Mouse (Mus musculus): Measurements from ENCODE around the gene 1700029J07Rik. TPM values are rescaled to one million over a fixed set of nuclear protein-coding genes. Genes with fewer than 3 reads are reported as not detected.

1700029J07Rik gene
- polyA plus RNA-seq (2014; fragmentation: Nextera tagmentation; extraction: Ambion mirVana): 1.9 and 2.6 TPM in 2 replicates

- no peaks in the 10 kb centered on the region for H3K4me1 ChIP-seq (ENCODE audit: control insufficient read depth, insufficient read depth, low read length)
- H3K9me3 ChIP-seq (replicated peaks; ENCODE audit: control insufficient read depth, low read length): 0 out of 2 replicates have a peak, but pooled peaks cover 2% of the 10 kb centered on the region
- H3K4me3 ChIP-seq (ENCODE audit: low read depth, low read length): peak within 1 kb of the TSS; percentile 54
- H3K4me2 ChIP-seq (ENCODE audit: low read depth, low read length): peak within 1 kb of the TSS; percentile 51
- H3K27me3 ChIP-seq (ENCODE audit: control insufficient read depth, insufficient read depth, low read length): no peaks in the 10 kb centered on the region
- WGBS: 1% methylated on average over 57 of the region's 57 CpGs
- DNase-seq (ENCODE audit: low spot score) (peak; percentile 100), ATAC-seq (replicated peaks; ENCODE audit: insufficient number of reproducible peaks, low FRiP score, low TSS enrichment, low read depth) (peak; percentile 98)
- no peak within 1 kb of the TSS; the same call in 1 of the 2 replicates for H3K27ac ChIP-seq (replicated peaks; ENCODE audit: low read depth, low read length)
- no peaks in the 10 kb centered on the region; the same call in 1 of the 2 replicates for H3K36me3 ChIP-seq (replicated peaks; ENCODE audit: control insufficient read depth, insufficient read depth, low read depth, low read length)
- peak within 1 kb of the TSS; percentile 65 for H3K9ac ChIP-seq (replicated peaks; ENCODE audit: low read length)
These were observed at the start of gene 1700029J07Rik, which contains the start of gene Ufsp2 for GRCm38 (mm10) chr8:45975126-45975836. TSS of gene 1700029J07Rik (minus strand) at chr8:45975252. TSS of gene Ufsp2 (plus strand) at chr8:45975528.

GRCm38 (mm10) chr8:46024392-46024791, 49.3 kb upstream of the 1700029J07Rik start:
- Histone ChIP-seq H3K9ac (replicated peaks; ENCODE audit: low read length) (no peak overlapping the region), H3K36me3 (replicated peaks; ENCODE audit: control insufficient read depth, insufficient read depth, low read depth, low read length) (no peaks in the 10 kb centered on the region), H3K4me3 (ENCODE audit: low read depth, low read length) (no peak overlapping the region), H3K9me3 (replicated peaks; ENCODE audit: control insufficient read depth, low read length) (no peaks in the 10 kb centered on the region), H3K27ac (replicated peaks; ENCODE audit: low read depth, low read length) (no peak overlapping the region), H3K27me3 (ENCODE audit: control insufficient read depth, insufficient read depth, low read length) (no peaks in the 10 kb centered on the region), H3K4me1 (ENCODE audit: control insufficient read depth, insufficient read depth, low read length) (no peaks in the 10 kb centered on the region), H3K4me2 (ENCODE audit: low read depth, low read length) (no peak overlapping the region)
- DNase-seq (ENCODE audit: low spot score) (no peak), ATAC-seq (replicated peaks; ENCODE audit: insufficient number of reproducible peaks, low FRiP score, low TSS enrichment, low read depth) (no peak)
- 54% methylated on average over 4 of the region's 4 CpGs for WGBS

GRCm38 (mm10) chr8:46022758-46023157, 47.7 kb upstream of the 1700029J07Rik start:
- Histone ChIP-seq H3K9me3 (replicated peaks; ENCODE audit: control insufficient read depth, low read length) (no peaks in the 10 kb centered on the region), H3K27ac (replicated peaks; ENCODE audit: low read depth, low read length) (no peak overlapping the region), H3K9ac (replicated peaks; ENCODE audit: low read length) (no peak overlapping the region), H3K4me2 (ENCODE audit: low read depth, low read length) (no peak overlapping the region), H3K36me3 (replicated peaks; ENCODE audit: control insufficient read depth, insufficient read depth, low read depth, low read length) (no peaks in the 10 kb centered on the region), H3K4me3 (ENCODE audit: low read depth, low read length) (no peak overlapping the region), H3K27me3 (ENCODE audit: control insufficient read depth, insufficient read depth, low read length) (no peaks in the 10 kb centered on the region), H3K4me1 (ENCODE audit: control insufficient read depth, insufficient read depth, low read length) (no peaks in the 10 kb centered on the region)
- 88% methylated on average over 9 of the region's 9 CpGs for WGBS
- ATAC-seq (replicated peaks; ENCODE audit: insufficient number of reproducible peaks, low FRiP score, low TSS enrichment, low read depth) (no peak), DNase-seq (ENCODE audit: low spot score) (no peak)

DNA sequence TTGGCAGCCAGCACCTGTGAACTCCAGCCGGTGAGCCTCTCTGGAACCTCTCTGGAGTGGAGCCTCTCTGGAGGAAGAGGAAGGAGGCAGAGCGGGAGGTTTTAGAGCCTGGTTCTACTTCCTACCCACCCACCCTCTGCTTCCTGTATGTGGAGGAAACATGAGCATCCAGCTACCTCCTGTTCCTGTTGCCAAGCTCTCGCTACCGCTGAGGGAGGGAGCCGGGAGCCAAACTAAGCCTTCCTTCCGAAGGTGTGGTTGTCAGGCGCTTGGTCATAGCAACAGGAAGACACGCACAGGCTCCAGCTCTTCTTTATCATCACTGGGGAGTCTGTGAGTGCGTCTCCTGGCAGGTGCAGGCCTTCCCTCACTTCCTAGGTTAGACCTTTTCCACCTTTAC, 47.2 kb upstream of the 1700029J07Rik start:
- Histone ChIP-seq H3K9me3 (replicated peaks; ENCODE audit: control insufficient read depth, low read length) (no peaks in the 10 kb centered on the region), H3K4me2 (ENCODE audit: low read depth, low read length) (no peak overlapping the region), H3K27ac (replicated peaks; ENCODE audit: low read depth, low read length) (no peak overlapping the region), H3K9ac (replicated peaks; ENCODE audit: low read length) (no peak overlapping the region), H3K4me1 (ENCODE audit: control insufficient read depth, insufficient read depth, low read length) (no peaks in the 10 kb centered on the region), H3K4me3 (ENCODE audit: low read depth, low read length) (no peak overlapping the region), H3K36me3 (replicated peaks; ENCODE audit: control insufficient read depth, insufficient read depth, low read depth, low read length) (no peaks in the 10 kb centered on the region), H3K27me3 (ENCODE audit: control insufficient read depth, insufficient read depth, low read length) (no peaks in the 10 kb centered on the region)
- no peak for ATAC-seq (replicated peaks; ENCODE audit: insufficient number of reproducible peaks, low FRiP score, low TSS enrichment, low read depth)
- DNase-seq (ENCODE audit: low spot score): no peak
- 88% methylated on average over 9 of the region's 9 CpGs for WGBS

GRCm38 (mm10) chr8:46010746-46011680, 36.0 kb upstream of the 1700029J07Rik start:
- ATAC-seq (replicated peaks; ENCODE audit: insufficient number of reproducible peaks, low FRiP score, low TSS enrichment, low read depth) (no peak), DNase-seq (ENCODE audit: low spot score) (peak; percentile 66)
- Histone ChIP-seq H3K27ac (replicated peaks; ENCODE audit: low read depth, low read length) (no peak overlapping the region), H3K4me2 (ENCODE audit: low read depth, low read length) (peak overlapping the region; percentile 30; the same call in 1 of the 2 replicates), H3K4me1 (ENCODE audit: control insufficient read depth, insufficient read depth, low read length) (peaks cover 4% of the 10 kb centered on the region; the same call in 1 of the 2 replicates), H3K27me3 (ENCODE audit: control insufficient read depth, insufficient read depth, low read length) (no peaks in the 10 kb centered on the region), H3K4me3 (ENCODE audit: low read depth, low read length) (no peak overlapping the region), H3K9me3 (replicated peaks; ENCODE audit: control insufficient read depth, low read length) (no peaks in the 10 kb centered on the region), H3K9ac (replicated peaks; ENCODE audit: low read length) (no peak overlapping the region), H3K36me3 (replicated peaks; ENCODE audit: control insufficient read depth, insufficient read depth, low read depth, low read length) (no peaks in the 10 kb centered on the region)
- 12% methylated on average over 17 of the region's 17 CpGs for WGBS

DNA sequence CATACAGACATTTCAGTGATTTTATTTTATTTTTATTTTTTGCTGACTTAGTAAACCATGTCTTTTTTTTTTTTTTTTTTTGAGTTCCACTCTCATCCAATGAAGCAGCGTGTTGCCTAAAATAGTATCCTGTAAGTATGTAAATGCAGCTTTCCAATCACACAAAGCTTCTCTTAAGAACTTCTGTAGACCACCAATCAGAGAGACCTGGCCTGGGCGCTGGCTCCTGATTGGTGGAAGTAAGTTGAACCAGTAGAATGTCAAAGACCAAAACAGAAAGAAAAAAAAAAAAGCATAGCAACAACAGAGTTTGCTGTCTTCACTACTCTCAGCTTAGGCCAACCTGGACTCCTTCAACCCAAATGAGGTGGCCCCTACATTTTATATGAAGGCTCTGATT, 35.3 kb upstream of the 1700029J07Rik start:
- WGBS: 51% methylated on average over 2 of the region's 2 CpGs
- Histone ChIP-seq H3K9ac (replicated peaks; ENCODE audit: low read length) (no peak overlapping the region), H3K27me3 (ENCODE audit: control insufficient read depth, insufficient read depth, low read length) (no peaks in the 10 kb centered on the region), H3K9me3 (replicated peaks; ENCODE audit: control insufficient read depth, low read length) (no peaks in the 10 kb centered on the region), H3K4me2 (ENCODE audit: low read depth, low read length) (peak overlapping the region; percentile 30; the same call in 1 of the 2 replicates), H3K36me3 (replicated peaks; ENCODE audit: control insufficient read depth, insufficient read depth, low read depth, low read length) (no peaks in the 10 kb centered on the region), H3K4me1 (ENCODE audit: control insufficient read depth, insufficient read depth, low read length) (peaks cover 4% of the 10 kb centered on the region; the same call in 1 of the 2 replicates), H3K27ac (replicated peaks; ENCODE audit: low read depth, low read length) (no peak overlapping the region), H3K4me3 (ENCODE audit: low read depth, low read length) (no peak overlapping the region)
- DNase-seq (ENCODE audit: low spot score): no peak
- ATAC-seq (replicated peaks; ENCODE audit: insufficient number of reproducible peaks, low FRiP score, low TSS enrichment, low read depth): no peak

- Histone ChIP-seq H3K27me3 (ENCODE audit: control insufficient read depth, insufficient read depth, low read length) (no peaks in the 10 kb centered on the region), H3K27ac (replicated peaks; ENCODE audit: low read depth, low read length) (no peak overlapping the region), H3K36me3 (replicated peaks; ENCODE audit: control insufficient read depth, insufficient read depth, low read depth, low read length) (no peaks in the 10 kb centered on the region), H3K4me1 (ENCODE audit: control insufficient read depth, insufficient read depth, low read length) (peaks cover 4% of the 10 kb centered on the region; the same call in 1 of the 2 replicates), H3K9ac (replicated peaks; ENCODE audit: low read length) (no peak overlapping the region), H3K9me3 (replicated peaks; ENCODE audit: control insufficient read depth, low read length) (no peaks in the 10 kb centered on the region), H3K4me2 (ENCODE audit: low read depth, low read length) (no peak overlapping the region), H3K4me3 (ENCODE audit: low read depth, low read length) (no peak overlapping the region)
- ATAC-seq (replicated peaks; ENCODE audit: insufficient number of reproducible peaks, low FRiP score, low TSS enrichment, low read depth): no peak
- no peak for DNase-seq (ENCODE audit: low spot score)
- WGBS: 72% methylated on average over 3 of the region's 3 CpGs
These were observed 32.1 kb upstream of the 1700029J07Rik start for GRCm38 (mm10) chr8:46007050-46007672.

Measured in embryonic facial prominence, embryonic 11.5 days (tissue).